Mouse (Mus musculus) MEL (cell line): Measurements from ENCODE around the gene Arhgef16.

Experiments
- CTCF ChIP-seq, 3 experiments: IDR thresholded peaks in 2 of 3; conservative IDR thresholded peaks in 1 of 3; 2 replicates each; pipeline ENCODE4 v1.5.1; 2011 to 2012; ENCODE audit warnings: low read length in 3 of 3, low read depth in 2 of 3, mild to moderate bottlenecking in 2 of 3, improper control_type of control experiment in 1 of 3, inconsistent platforms in 1 of 3, mixed read lengths in 1 of 3, moderate library complexity in 1 of 3; ENCODE audit not compliant: control insufficient read depth in 1 of 3, insufficient read depth in 1 of 3, poor library complexity in 1 of 3, severe bottlenecking in 1 of 3
- MYC ChIP-seq: IDR thresholded peaks from 2 replicates; pipeline ENCODE4 v1.6.1; 2011; ENCODE audit warnings: low read depth, mild to moderate bottlenecking, low read length, improper control_type of control experiment, moderate library complexity
- POLR2A ChIP-seq, 2 experiments: IDR thresholded peaks; 2 replicates each; pipeline ENCODE4 v1.6.1; 2011 to 2012; ENCODE audit warnings: low read length in 2 of 2, mild to moderate bottlenecking in 2 of 2, control low read depth in 1 of 2, improper control_type of control experiment in 1 of 2, low read depth in 1 of 2, moderate library complexity in 1 of 2; ENCODE audit not compliant: control insufficient read depth in 1 of 2, insufficient read depth in 1 of 2, poor library complexity in 1 of 2
- POLR2AphosphoS5 ChIP-seq: IDR thresholded peaks from 2 replicates; pipeline ENCODE4 v1.6.1; 2012; ENCODE audit warnings: low read depth, borderline replicate concordance, mild to moderate bottlenecking, inconsistent platforms, low read length, moderate library complexity, mixed read lengths
- RAD21 ChIP-seq: IDR thresholded peaks from 2 replicates; pipeline ENCODE4 v1.6.1; 2011; ENCODE audit warnings: mild to moderate bottlenecking, low read depth, low read length, improper control_type of control experiment
- USF1 ChIP-seq: IDR thresholded peaks from 2 replicates; pipeline ENCODE4 v1.6.1; 2014; ENCODE audit warnings: low read depth, mild to moderate bottlenecking, inconsistent platforms, low read length, improper control_type of control experiment, moderate library complexity
- ZC3H11A ChIP-seq: IDR thresholded peaks from 2 replicates; pipeline ENCODE4 v1.6.1; 2012; ENCODE audit warnings: low read depth, mild to moderate bottlenecking, inconsistent platforms, low read length, improper control_type of control experiment

DNA sequence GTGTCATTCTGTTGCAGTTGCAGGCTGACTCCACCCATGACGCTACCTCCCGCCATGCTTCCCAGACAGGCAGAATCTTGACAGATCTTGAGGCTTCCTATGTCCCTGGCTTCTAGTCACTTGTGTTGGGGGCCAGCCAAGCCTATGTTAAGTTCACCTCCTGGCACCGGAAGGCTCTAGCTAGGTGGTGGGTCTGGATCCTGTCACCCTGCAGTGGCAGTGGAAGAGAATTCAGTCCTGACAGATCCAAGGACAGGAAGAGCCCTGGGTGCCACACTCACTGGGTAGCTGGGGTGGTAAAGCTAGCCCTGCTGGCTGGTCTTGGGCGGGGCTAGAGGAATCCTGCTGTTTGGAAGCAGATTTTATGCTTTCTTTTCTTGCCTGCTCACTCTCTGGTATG lies 23.9 kb upstream of the Arhgef16 start:
- no peak for TF ChIP-seq RAD21
- TF ChIP-seq CTCF (IDR thresholded peaks at IDR 0.05 in 2 of 3, conservative IDR thresholded peaks at IDR 0.05 in 1 of 3; ENCODE audit: control insufficient read depth in 1 of 3, insufficient read depth in 1 of 3, low read depth in 2 of 3, low read length in 3 of 3, poor library complexity in 1 of 3, severe bottlenecking in 1 of 3) = no peak
- no peak for TF ChIP-seq MYC
- no peak for TF ChIP-seq POLR2AphosphoS5
- TF ChIP-seq POLR2A (IDR thresholded peaks at IDR 0.05; ENCODE audit: control insufficient read depth in 1 of 2, insufficient read depth in 1 of 2, low read depth in 1 of 2, low read length in 2 of 2, poor library complexity in 1 of 2) = no peak
- no peak for TF ChIP-seq ZC3H11A
- no peak for TF ChIP-seq USF1
